Mouse (Mus musculus): ENCODE measurements around the gene Cacul1. TPM values are rescaled to one million over a fixed set of nuclear protein-coding genes. Genes with fewer than 3 reads are reported as not detected.
A peak's percentile ranks its signal among the peaks of the same experiment; 100 is the strongest.

The Cacul1 gene
- polyA plus RNA-seq, 1 experiment from 2014 or later, result 34.6 TPM

DNA sequence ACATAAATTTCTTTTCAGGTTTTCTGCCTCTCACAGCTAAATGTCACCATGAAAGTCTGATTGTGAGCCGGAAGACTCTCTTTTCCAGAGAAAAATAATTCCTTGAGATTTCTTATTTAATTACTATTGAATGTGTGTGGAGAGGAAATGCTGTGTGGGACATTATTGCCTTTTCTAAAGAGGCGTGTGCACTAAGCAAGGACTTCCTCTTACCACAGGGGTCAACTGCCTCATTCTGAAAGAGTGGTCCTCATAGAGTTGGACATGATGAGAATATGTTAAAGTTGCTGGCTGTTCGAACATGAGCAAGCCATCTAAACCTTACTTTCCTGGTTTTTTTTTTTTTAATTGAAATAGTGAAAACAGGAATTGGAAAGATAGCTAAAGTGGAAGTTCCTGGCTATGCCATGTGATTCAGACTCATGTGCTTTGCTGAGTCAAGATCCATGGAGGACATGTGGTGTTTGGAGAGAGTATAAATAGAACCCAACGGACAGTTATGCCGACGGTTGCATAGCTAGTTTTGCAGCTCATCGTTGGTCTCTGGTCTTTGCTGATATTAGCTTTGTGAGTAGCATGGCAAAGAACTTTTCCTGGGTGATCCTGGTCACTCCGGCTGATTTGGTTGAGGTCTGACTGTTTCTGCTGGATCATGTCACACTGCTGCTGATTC lies 17.3 kb upstream of the Cacul1 start:
- Histone ChIP-seq H3K9ac (ENCODE audit: low read length) (no peak overlapping the region), H3K9me3 (ENCODE audit: control insufficient read depth, low read length) (no peaks in the 10 kb centered on the region), H3K4me1 (ENCODE audit: control insufficient read depth, insufficient read depth, low read length) (no peaks in the 10 kb centered on the region), H3K4me2 (no peak overlapping the region), H3K36me3 (ENCODE audit: control insufficient read depth, insufficient read depth, low read length) (no peaks in the 10 kb centered on the region), H3K27ac (ENCODE audit: low read depth, low read length) (no peak overlapping the region), H3K4me3 (ENCODE audit: low read depth, low read length) (no peak overlapping the region), H3K27me3 (ENCODE audit: control insufficient read depth, insufficient read depth, low read length) (no peaks in the 10 kb centered on the region)
- DNase-seq (ENCODE audit: low spot score, missing footprints) (no peak), ATAC-seq (ENCODE audit: low FRiP score) (no peak)
- WGBS, result 90% methylated on average over 8 of the region's 8 CpGs

- Histone ChIP-seq H3K36me3 (ENCODE audit: control insufficient read depth, insufficient read depth, low read length) (no peaks in the 10 kb centered on the region), H3K4me3 (ENCODE audit: low read depth, low read length) (no peak overlapping the region), H3K9me3 (ENCODE audit: control insufficient read depth, low read length) (no peaks in the 10 kb centered on the region), H3K4me1 (ENCODE audit: control insufficient read depth, insufficient read depth, low read length) (no peaks in the 10 kb centered on the region), H3K9ac (ENCODE audit: low read length) (no peak overlapping the region; the same call in 1 of the 2 replicates), H3K27me3 (ENCODE audit: control insufficient read depth, insufficient read depth, low read length) (no peaks in the 10 kb centered on the region), H3K4me2 (no peak overlapping the region), H3K27ac (ENCODE audit: low read depth, low read length) (no peak overlapping the region)
- no peak for ATAC-seq (ENCODE audit: low FRiP score)
- no peak for DNase-seq (ENCODE audit: low spot score, missing footprints)
- 97% methylated on average over 2 of the region's 2 CpGs for WGBS
Observed at GRCm38 (mm10) chr19:60589646-60590045, 8.8 kb upstream of the Cacul1 start.

- H3K36me3 ChIP-seq (ENCODE audit: control insufficient read depth, insufficient read depth, low read length), result no peaks in the 10 kb centered on the region
- 69% methylated on average over 5 of the region's 5 CpGs for WGBS
- no peaks in the 10 kb centered on the region for H3K9me3 ChIP-seq (ENCODE audit: control insufficient read depth, low read length)
- no peak overlapping the region for H3K9ac ChIP-seq (ENCODE audit: low read length)
- no peak overlapping the region for H3K4me2 ChIP-seq
- no peaks in the 10 kb centered on the region for H3K4me1 ChIP-seq (ENCODE audit: control insufficient read depth, insufficient read depth, low read length)
- H3K4me3 ChIP-seq (ENCODE audit: low read depth, low read length), result no peak overlapping the region
- no peak overlapping the region for H3K27ac ChIP-seq (ENCODE audit: low read depth, low read length)
- DNase-seq (ENCODE audit: low spot score, missing footprints), result no peak
- no peak for ATAC-seq (ENCODE audit: low FRiP score)
- H3K27me3 ChIP-seq (ENCODE audit: control insufficient read depth, insufficient read depth, low read length), result no peaks in the 10 kb centered on the region
Observed at GRCm38 (mm10) chr19:60586652-60587051, 5.8 kb upstream of the Cacul1 start.

DNA sequence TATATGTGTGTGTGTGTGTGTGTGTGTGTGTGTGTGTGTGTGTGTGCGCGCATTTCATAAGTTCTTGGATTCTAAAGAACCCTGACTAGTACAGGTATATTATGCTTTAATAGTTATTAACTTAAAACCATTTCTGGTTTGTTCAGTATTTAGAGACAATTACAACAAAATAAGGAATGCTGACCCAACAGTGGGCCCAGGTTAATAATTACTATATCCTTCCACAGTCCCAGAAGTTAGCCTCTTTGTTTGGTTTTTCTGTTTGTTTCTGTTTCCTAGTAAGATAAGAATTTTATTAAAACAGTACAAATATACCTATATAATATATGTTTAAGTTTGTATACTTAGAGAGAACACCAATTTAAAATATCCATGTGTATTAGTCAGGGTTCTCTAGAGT lies 2.4 kb upstream of the Cacul1 start:
- DNase-seq (ENCODE audit: low spot score, missing footprints), result no peak
- WGBS, result 96% methylated on average over 2 of the region's 2 CpGs
- H3K4me2 ChIP-seq, result no peak overlapping the region
- H3K4me1 ChIP-seq (ENCODE audit: control insufficient read depth, insufficient read depth, low read length), result peaks cover 9% of the 10 kb centered on the region
- no peak overlapping the region for H3K27ac ChIP-seq (ENCODE audit: low read depth, low read length)
- no peak for ATAC-seq (ENCODE audit: low FRiP score)
- no peaks in the 10 kb centered on the region for H3K9me3 ChIP-seq (ENCODE audit: control insufficient read depth, low read length)
- no peaks in the 10 kb centered on the region for H3K36me3 ChIP-seq (ENCODE audit: control insufficient read depth, insufficient read depth, low read length)
- no peak overlapping the region for H3K4me3 ChIP-seq (ENCODE audit: low read depth, low read length)
- H3K9ac ChIP-seq (ENCODE audit: low read length), result no peak overlapping the region
- H3K27me3 ChIP-seq (ENCODE audit: control insufficient read depth, insufficient read depth, low read length), result no peaks in the 10 kb centered on the region

DNA sequence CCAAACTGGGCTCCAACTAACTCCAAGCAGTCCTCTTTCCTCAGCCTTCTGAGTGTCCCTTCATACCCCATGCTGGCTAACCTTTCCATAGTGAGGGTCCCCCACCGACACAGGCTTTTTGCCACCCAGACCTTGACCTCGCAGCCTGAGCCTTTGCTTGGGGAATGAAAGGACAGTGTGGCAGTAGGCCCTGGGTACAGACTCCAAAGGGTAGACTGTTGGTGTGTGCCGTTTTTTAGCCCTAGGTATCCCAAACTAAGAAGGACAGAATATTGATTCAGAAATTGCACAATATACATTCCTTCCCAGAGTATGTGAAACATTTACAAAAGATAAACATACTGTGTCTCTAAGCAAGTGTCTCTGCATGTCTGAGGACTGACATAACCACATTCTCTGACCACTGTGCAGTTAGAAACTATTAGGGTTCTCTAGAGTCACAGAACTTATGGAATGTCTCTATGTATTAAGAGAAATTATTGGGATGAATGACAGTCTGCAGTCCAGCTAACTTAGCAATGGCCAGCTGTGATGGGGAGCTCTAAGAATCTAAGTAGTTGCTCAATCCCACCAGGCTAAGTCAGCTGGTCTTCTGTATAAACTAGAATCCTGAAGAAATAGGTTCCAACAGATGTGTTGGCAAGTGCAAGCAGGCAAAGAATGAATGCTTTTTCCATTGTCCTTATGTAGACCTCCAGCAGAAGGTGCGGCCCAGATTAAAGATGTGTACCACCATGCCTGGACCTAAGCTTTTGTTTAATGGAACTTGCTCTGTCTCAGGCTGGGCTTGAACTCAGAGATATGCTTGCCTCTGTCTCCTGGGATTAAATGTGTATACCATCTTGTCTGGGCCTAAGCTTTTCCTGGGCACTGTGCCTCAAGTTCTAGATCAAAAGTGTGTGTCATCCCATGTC lies 809 bp upstream of the Cacul1 start:
- DNase-seq (ENCODE audit: low spot score, missing footprints) (no peak), ATAC-seq (ENCODE audit: low FRiP score) (peak; percentile 57)
- peak overlapping the region; percentile 81 for H3K4me2 ChIP-seq
- peak overlapping the region; percentile 65 for H3K27ac ChIP-seq (ENCODE audit: low read depth, low read length)
- H3K27me3 ChIP-seq (ENCODE audit: control insufficient read depth, insufficient read depth, low read length), result no peaks in the 10 kb centered on the region
- no peaks in the 10 kb centered on the region; the same call in 1 of the 2 replicates for H3K36me3 ChIP-seq (ENCODE audit: control insufficient read depth, insufficient read depth, low read length)
- H3K4me3 ChIP-seq (ENCODE audit: low read depth, low read length), result peak overlapping the region; percentile 97
- peak overlapping the region; percentile 97 for H3K9ac ChIP-seq (ENCODE audit: low read length)
- WGBS, result 39% methylated on average over 4 of the region's 4 CpGs
- no peaks in the 10 kb centered on the region for H3K9me3 ChIP-seq (ENCODE audit: control insufficient read depth, low read length)
- peaks cover 12% of the 10 kb centered on the region for H3K4me1 ChIP-seq (ENCODE audit: control insufficient read depth, insufficient read depth, low read length)

DNA sequence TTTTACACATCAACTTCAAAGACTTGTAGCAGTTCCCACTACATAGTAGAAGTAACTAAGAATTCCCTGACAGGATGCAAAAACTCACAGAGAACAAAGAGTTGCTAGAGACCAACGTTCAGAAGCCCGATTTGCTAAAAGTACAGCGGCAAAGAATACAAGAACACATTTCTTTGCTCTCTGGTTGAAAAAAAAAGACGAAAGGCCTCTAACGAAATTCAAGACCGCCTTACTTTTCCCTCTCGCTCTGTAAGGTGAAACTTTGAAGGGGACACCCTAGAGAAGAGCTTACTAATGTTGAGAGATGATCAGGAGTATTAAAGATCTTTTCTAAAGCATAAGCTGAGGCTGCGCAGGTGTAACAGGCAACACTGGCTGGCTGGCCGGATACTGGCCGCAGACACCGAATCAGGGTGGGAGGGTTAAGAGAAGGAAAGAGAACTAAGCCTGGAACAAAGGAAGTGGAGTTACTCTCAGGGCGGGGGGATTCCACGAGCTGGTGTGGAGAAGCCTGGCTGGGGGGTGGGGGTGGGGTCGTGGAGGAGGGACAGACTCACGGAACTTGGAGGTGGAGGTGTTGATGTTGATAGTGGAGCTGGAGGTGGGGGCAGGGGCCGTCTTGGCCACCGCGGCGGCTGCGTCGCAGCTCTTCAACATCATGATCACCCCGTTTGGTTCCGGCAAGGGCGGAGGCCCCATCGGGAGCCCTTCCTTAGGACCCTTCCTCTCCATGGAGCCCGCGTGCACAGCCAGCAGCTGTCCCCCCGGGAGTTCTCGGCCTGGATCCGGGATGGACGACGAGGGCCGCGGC lies 849 bp downstream of the Cacul1 start:
- WGBS, result under 1% methylated on average over 31 of the region's 34 CpGs
- H3K4me3 ChIP-seq (ENCODE audit: low read depth, low read length), result peak overlapping the region; percentile 97
- peaks cover 12% of the 10 kb centered on the region for H3K4me1 ChIP-seq (ENCODE audit: control insufficient read depth, insufficient read depth, low read length)
- H3K27me3 ChIP-seq (ENCODE audit: control insufficient read depth, insufficient read depth, low read length), result no peaks in the 10 kb centered on the region
- H3K4me2 ChIP-seq, result peak overlapping the region; percentile 81
- peak; percentile 92 for DNase-seq (ENCODE audit: low spot score, missing footprints)
- no peaks in the 10 kb centered on the region; the same call in 1 of the 2 replicates for H3K36me3 ChIP-seq (ENCODE audit: control insufficient read depth, insufficient read depth, low read length)
- peak; percentile 70 for ATAC-seq (ENCODE audit: low FRiP score)
- no peaks in the 10 kb centered on the region for H3K9me3 ChIP-seq (ENCODE audit: control insufficient read depth, low read length)
- H3K27ac ChIP-seq (ENCODE audit: low read depth, low read length), result peak overlapping the region; percentile 83
- H3K9ac ChIP-seq (ENCODE audit: low read length), result peak overlapping the region; percentile 97

DNA sequence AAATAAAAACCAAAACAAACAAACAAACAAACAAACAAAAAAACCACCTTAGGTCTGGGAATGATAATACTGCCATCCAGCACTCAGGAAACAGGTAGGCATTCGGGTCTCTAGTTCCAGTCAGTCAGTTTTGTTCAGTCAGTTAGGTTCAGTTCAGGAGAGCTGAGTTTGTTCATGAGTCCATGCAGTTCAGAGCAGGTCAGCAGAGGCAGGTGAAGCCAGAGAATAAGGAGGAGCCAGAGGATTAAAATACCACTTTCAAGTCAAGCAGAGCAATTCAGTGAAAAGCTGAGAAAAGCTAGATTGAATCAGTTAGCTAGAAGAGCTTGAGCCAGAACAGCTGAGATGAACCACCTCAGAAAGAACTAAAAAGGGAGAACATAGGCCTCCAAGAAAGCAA lies 4.1 kb downstream of the Cacul1 start:
- H3K9ac ChIP-seq (ENCODE audit: low read length), result no peak overlapping the region
- H3K36me3 ChIP-seq (ENCODE audit: control insufficient read depth, insufficient read depth, low read length), result no peaks in the 10 kb centered on the region; the same call in 1 of the 2 replicates
- no peak overlapping the region for H3K4me2 ChIP-seq
- peaks cover 12% of the 10 kb centered on the region for H3K4me1 ChIP-seq (ENCODE audit: control insufficient read depth, insufficient read depth, low read length)
- H3K9me3 ChIP-seq (ENCODE audit: control insufficient read depth, low read length), result no peaks in the 10 kb centered on the region
- DNase-seq (ENCODE audit: low spot score, missing footprints) (no peak), ATAC-seq (ENCODE audit: low FRiP score) (no peak)
- WGBS, result 89% methylated on average over 1 of the region's 1 CpGs
- no peak overlapping the region for H3K27ac ChIP-seq (ENCODE audit: low read depth, low read length)
- H3K27me3 ChIP-seq (ENCODE audit: control insufficient read depth, insufficient read depth, low read length), result no peaks in the 10 kb centered on the region
- H3K4me3 ChIP-seq (ENCODE audit: low read depth, low read length), result no peak overlapping the region

GRCm38 (mm10) chr19:60560497-60560896 lies 20.3 kb downstream of the Cacul1 start:
- no peak overlapping the region for H3K9ac ChIP-seq (ENCODE audit: low read length)
- ATAC-seq (ENCODE audit: low FRiP score) (no peak), DNase-seq (ENCODE audit: low spot score, missing footprints) (no peak)
- no peaks in the 10 kb centered on the region for H3K27me3 ChIP-seq (ENCODE audit: control insufficient read depth, insufficient read depth, low read length)
- no peak overlapping the region for H3K4me2 ChIP-seq
- H3K4me1 ChIP-seq (ENCODE audit: control insufficient read depth, insufficient read depth, low read length), result no peaks in the 10 kb centered on the region
- H3K4me3 ChIP-seq (ENCODE audit: low read depth, low read length), result no peak overlapping the region
- H3K9me3 ChIP-seq (ENCODE audit: control insufficient read depth, low read length), result no peaks in the 10 kb centered on the region
- no peaks in the 10 kb centered on the region for H3K36me3 ChIP-seq (ENCODE audit: control insufficient read depth, insufficient read depth, low read length)
- H3K27ac ChIP-seq (ENCODE audit: low read depth, low read length), result no peak overlapping the region

All from midbrain, embryonic 11.5 days (tissue).